Mouse (Mus musculus): ENCODE measurements around the gene Sap30bp. TPM values are rescaled to one million over a fixed set of nuclear protein-coding genes. Genes with fewer than 3 reads are reported as not detected.

Gene Sap30bp
- polyA plus RNA-seq, 1 experiment = not detected

GRCm38 (mm10) chr11:115904231-115904955 is 28.7 kb upstream of the Sap30bp start:
- TF ChIP-seq POLR2A (IDR thresholded peaks at IDR 0.05; ENCODE audit: insufficient read depth, low read depth, low read length) (no peak), CTCF (IDR thresholded peaks at IDR 0.05; ENCODE audit: insufficient read depth, low read depth, low read length) (no peak)
- Histone ChIP-seq H3K4me3 (ENCODE audit: insufficient read depth, low read depth, low read length) (no peak overlapping the region), H3K4me1 (ENCODE audit: control insufficient read depth, insufficient read depth, low read length) (peaks cover 11% of the 10 kb centered on the region), H3K27ac (ENCODE audit: insufficient read depth, low read depth, low read length) (no peak overlapping the region)
- WGBS = 84% methylated on average over 8 of the region's 8 CpGs

GRCm38 (mm10) chr11:115904956-115905790 is 27.9 kb upstream of the Sap30bp start:
- WGBS = 68% methylated on average over 16 of the region's 16 CpGs
- TF ChIP-seq CTCF (IDR thresholded peaks at IDR 0.05; ENCODE audit: insufficient read depth, low read depth, low read length) (no peak), POLR2A (IDR thresholded peaks at IDR 0.05; ENCODE audit: insufficient read depth, low read depth, low read length) (no peak)
- H3K4me1 ChIP-seq (ENCODE audit: control insufficient read depth, insufficient read depth, low read length) = peaks cover 4% of the 10 kb centered on the region
- H3K4me3 ChIP-seq (ENCODE audit: insufficient read depth, low read depth, low read length) = no peak overlapping the region
- H3K27ac ChIP-seq (ENCODE audit: insufficient read depth, low read depth, low read length) = no peak overlapping the region

DNA sequence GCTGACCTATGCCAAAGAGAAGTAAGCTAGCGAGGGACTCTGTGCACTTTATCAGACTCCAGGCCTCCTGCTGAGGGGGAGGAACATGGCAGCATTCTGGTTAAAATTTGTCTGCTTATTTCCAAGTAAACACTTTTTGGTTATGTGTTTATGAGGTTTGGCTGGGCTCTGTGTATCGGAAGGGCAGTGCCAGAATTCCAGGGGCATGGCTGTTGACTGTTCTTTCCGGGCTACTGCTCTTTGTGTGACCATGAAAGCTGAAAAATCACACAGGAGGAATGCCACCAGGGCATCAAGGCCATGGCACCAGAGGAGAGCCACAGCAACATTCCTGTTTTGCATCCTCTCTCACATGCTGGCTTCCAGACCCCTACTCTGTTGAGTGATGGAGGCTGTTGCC is 27.0 kb upstream of the Sap30bp start:
- Histone ChIP-seq H3K4me3 (ENCODE audit: insufficient read depth, low read depth, low read length) (no peak overlapping the region), H3K4me1 (ENCODE audit: control insufficient read depth, insufficient read depth, low read length) (peaks cover 3% of the 10 kb centered on the region; the same call in 1 of the 2 replicates), H3K27ac (ENCODE audit: insufficient read depth, low read depth, low read length) (no peak overlapping the region)
- TF ChIP-seq POLR2A (IDR thresholded peaks at IDR 0.05; ENCODE audit: insufficient read depth, low read depth, low read length) (no peak), CTCF (IDR thresholded peaks at IDR 0.05; ENCODE audit: insufficient read depth, low read depth, low read length) (no peak)
- WGBS = 79% methylated on average over 3 of the region's 3 CpGs

GRCm38 (mm10) chr11:115906521-115906920 is 26.6 kb upstream of the Sap30bp start:
- peaks cover 3% of the 10 kb centered on the region; the same call in 1 of the 2 replicates for H3K4me1 ChIP-seq (ENCODE audit: control insufficient read depth, insufficient read depth, low read length)
- H3K27ac ChIP-seq (ENCODE audit: insufficient read depth, low read depth, low read length) = no peak overlapping the region
- no peak for TF ChIP-seq POLR2A (IDR thresholded peaks at IDR 0.05; ENCODE audit: insufficient read depth, low read depth, low read length)
- TF ChIP-seq CTCF (IDR thresholded peaks at IDR 0.05; ENCODE audit: insufficient read depth, low read depth, low read length) = no peak
- 94% methylated on average over 5 of the region's 5 CpGs for WGBS
- H3K4me3 ChIP-seq (ENCODE audit: insufficient read depth, low read depth, low read length) = no peak overlapping the region

DNA sequence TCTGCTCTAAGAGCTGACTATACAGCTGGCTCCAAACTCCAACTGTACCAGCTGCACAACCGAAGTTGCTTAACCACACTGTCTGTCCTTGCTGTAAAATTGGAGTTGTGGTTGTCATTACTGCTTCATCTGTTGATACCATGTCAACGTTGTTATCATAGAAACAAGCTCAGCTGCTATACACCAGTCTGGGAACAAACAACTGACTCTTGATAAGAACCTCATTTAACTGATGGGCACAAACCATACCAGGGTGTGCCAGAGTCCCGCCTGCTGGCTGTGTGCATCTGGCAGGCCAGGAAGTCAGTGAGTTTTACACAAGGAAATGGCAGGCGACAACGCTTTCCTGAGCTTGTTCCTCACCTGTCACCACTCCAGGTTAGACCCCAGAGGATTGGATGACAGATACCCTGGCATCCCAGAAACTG is 21.9 kb upstream of the Sap30bp start:
- Histone ChIP-seq H3K27ac (ENCODE audit: insufficient read depth, low read depth, low read length) (no peak overlapping the region), H3K4me1 (ENCODE audit: control insufficient read depth, insufficient read depth, low read length) (no peaks in the 10 kb centered on the region), H3K4me3 (ENCODE audit: insufficient read depth, low read depth, low read length) (no peak overlapping the region)
- WGBS = 96% methylated on average over 5 of the region's 5 CpGs
- TF ChIP-seq CTCF (IDR thresholded peaks at IDR 0.05; ENCODE audit: insufficient read depth, low read depth, low read length) = no peak

DNA sequence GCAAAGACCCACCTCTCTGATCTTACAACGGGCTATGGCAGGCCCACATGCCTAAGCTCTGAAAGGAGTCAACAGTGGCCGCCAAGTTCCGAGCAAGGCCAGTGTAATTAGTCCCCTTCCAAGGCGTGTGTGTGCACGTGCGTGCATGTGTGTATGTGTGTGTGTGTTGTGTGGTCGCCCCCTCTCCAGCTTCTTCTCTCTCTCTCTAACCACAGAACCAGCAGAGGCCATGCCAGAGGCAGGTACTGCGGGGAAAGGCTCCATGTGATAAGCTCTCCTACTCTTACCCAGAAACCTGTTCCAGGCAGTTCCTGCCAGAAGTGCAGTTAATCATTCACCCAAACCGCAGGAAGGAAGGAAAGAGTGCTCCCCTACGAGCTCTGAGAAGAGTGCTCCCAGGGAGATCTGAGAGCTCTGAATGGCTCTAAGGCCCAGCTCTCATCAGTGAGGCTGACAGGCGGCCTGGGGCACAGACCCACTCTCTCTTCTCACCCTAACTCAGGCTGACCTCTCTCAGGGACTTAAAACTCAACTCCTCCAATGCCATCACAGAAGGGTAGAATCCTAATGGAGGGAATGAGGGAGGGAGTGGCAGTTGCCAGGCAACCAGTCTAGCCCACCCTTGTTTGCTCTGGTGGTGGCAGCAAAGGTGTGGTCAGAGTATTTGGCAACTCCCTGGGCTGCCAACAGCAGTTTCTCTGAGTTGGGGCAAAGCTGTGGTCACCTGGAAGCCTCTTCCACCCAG is 21.3 kb upstream of the Sap30bp start, which contains the start of gene Smim6:
Gene Smim6, plus strand, starts transcription at position 386 of the 745 bp plus-strand sequence.
- Histone ChIP-seq H3K27ac (ENCODE audit: insufficient read depth, low read depth, low read length) (no peak within 1 kb of the TSS), H3K4me3 (ENCODE audit: insufficient read depth, low read depth, low read length) (no peak within 1 kb of the TSS), H3K4me1 (ENCODE audit: control insufficient read depth, insufficient read depth, low read length) (no peaks in the 10 kb centered on the region)
- 85% methylated on average over 11 of the region's 11 CpGs for WGBS
- TF ChIP-seq POLR2A (IDR thresholded peaks at IDR 0.05; ENCODE audit: insufficient read depth, low read depth, low read length) = no peak
- no peak for TF ChIP-seq CTCF (IDR thresholded peaks at IDR 0.05; ENCODE audit: insufficient read depth, low read depth, low read length)

DNA sequence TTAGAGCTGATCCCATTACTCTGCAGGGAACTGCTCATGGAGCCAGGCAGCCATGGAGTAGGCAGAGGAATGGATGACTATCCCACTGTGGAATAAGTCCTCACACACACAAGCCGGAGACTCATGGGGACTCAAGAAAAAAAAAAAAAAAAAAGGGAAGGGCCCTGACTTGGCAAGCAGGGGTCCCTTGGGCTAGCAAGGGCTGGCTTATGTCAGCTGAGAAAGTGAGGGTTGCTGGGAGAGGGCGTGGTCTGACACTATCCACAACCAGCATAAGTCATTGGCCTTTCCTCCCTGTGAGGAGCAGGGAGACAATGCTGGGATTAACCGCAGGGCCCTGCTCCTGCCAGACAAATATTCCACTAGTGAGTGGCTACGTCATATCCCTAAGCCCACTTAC is 16.5 kb upstream of the Sap30bp start:
- 88% methylated on average over 4 of the region's 4 CpGs for WGBS
- no peaks in the 10 kb centered on the region for H3K4me1 ChIP-seq (ENCODE audit: control insufficient read depth, insufficient read depth, low read length)
- H3K27ac ChIP-seq (ENCODE audit: insufficient read depth, low read depth, low read length) = no peak overlapping the region
- no peak overlapping the region for H3K4me3 ChIP-seq (ENCODE audit: insufficient read depth, low read depth, low read length)
- no peak for TF ChIP-seq POLR2A (IDR thresholded peaks at IDR 0.05; ENCODE audit: insufficient read depth, low read depth, low read length)
- TF ChIP-seq CTCF (IDR thresholded peaks at IDR 0.05; ENCODE audit: insufficient read depth, low read depth, low read length) = no peak

DNA sequence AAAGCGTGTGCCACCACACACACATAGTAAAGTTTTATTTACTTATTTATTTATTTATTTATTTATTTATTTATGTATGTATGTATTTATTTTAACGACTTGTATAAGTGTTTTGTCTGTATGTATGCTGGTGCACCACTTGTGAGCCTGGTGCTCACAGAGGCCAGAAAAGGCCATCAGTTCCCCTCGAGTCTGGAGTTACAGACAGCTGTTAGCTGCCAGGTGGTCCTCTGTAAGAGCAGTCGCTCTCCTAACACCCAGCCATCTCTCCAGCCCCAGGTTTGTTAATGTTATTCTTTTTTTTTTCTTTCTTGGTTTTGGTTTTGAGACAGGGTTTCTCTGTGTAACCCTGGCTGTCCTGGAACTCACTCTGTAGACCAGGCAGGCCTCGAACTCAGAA is 14.4 kb upstream of the Sap30bp start:
- TF ChIP-seq CTCF (IDR thresholded peaks at IDR 0.05; ENCODE audit: insufficient read depth, low read depth, low read length) (no peak), POLR2A (IDR thresholded peaks at IDR 0.05; ENCODE audit: insufficient read depth, low read depth, low read length) (no peak)

More for the DNA sequence above, 14.4 kb upstream of the Sap30bp start:
- WGBS = 90% methylated on average over 5 of the region's 5 CpGs
- Histone ChIP-seq H3K4me3 (ENCODE audit: insufficient read depth, low read depth, low read length) (no peak overlapping the region), H3K27ac (ENCODE audit: insufficient read depth, low read depth, low read length) (no peak overlapping the region), H3K4me1 (ENCODE audit: control insufficient read depth, insufficient read depth, low read length) (no peaks in the 10 kb centered on the region)

Data from olfactory bulb, adult 2 months (tissue).